Mouse (Mus musculus) kidney, postnatal 10 days (tissue): ENCODE measurements around the gene Cda.

Experiments used
- DNase-seq: peaks from one replicate; pipeline ENCODE4 v3.0.0; 2021; ENCODE audit warnings: mixed read lengths

The Cda gene

GRCm38 (mm10) chr4:138366561-138366960, 1.2 kb downstream of the Cda start:
- peak; percentile 37 for DNase-seq

DNA sequence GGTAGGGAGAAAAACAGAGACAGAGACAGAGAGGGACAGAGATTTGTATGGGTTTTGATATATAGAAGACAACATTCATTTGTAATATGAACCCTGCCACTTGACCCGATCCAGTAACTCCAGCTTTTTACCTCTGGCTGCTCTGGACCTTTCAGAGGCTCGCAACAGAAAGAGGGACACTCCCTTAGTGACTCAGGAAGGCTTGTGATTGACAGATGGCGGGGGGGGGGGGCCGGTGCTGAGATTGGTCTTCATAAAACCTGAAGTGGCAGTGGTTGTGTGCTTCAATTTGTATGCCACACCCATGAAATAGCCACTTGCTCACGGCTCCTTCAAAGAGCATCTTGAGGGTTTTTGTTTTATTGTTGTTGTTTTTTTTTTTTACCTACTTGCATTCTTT, 4.3 kb downstream of the Cda start:
- DNase-seq = no peak

- DNase-seq = no peak
These were observed 4.9 kb downstream of the Cda start for GRCm38 (mm10) chr4:138362883-138363282.

DNA sequence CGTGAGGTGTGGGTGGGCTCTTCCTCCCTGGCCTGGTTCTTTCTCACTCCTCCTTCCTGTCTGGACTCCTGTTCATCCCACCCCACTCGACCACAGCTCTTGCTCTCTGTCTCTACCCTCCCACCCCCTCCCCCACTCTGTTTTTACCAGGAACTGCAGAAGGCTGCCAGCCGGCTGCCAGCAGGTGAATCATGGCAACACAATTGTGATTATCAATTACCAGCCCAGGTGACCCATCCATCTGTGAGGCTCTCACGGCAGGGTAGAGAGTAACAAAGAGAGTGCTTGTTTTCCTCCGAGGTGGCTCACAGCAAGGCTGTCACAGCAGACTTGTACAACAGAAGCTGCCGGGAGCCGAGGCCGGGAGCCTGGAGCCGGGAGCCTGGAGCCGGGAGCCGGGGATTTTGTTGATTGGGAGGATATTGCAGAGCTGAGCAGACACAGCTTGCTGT, 6.4 kb downstream of the Cda start:
- no peak for DNase-seq

- DNase-seq = no peak
These were observed 9.6 kb downstream of the Cda start for GRCm38 (mm10) chr4:138358176-138358575.

GRCm38 (mm10) chr4:138356551-138356950, 11.2 kb downstream of the Cda start:
- DNase-seq = no peak

DNA sequence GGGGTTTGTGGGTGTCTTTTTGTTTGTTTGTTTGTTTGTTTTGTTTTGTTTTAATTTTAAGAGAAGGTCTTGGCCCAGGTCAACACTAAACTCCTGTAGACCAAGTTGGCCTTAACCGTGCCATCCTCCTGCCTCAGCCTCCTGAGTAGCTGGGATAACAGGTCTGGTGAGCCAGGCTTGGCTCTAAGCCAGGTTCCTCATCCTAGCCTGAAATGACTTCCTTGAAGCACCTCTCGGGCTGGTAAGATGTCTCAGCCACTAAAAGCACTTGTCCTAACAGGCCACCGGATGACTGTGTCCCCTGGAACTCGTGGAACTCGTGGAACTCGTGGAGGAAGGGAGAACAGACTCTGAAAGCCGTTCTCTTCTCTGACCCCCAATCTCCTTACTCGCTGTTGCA, 11.7 kb downstream of the Cda start:
- DNase-seq = no peak

GRCm38 (mm10) chr4:138355496-138355895, 12.3 kb downstream of the Cda start:
- no peak for DNase-seq

DNA sequence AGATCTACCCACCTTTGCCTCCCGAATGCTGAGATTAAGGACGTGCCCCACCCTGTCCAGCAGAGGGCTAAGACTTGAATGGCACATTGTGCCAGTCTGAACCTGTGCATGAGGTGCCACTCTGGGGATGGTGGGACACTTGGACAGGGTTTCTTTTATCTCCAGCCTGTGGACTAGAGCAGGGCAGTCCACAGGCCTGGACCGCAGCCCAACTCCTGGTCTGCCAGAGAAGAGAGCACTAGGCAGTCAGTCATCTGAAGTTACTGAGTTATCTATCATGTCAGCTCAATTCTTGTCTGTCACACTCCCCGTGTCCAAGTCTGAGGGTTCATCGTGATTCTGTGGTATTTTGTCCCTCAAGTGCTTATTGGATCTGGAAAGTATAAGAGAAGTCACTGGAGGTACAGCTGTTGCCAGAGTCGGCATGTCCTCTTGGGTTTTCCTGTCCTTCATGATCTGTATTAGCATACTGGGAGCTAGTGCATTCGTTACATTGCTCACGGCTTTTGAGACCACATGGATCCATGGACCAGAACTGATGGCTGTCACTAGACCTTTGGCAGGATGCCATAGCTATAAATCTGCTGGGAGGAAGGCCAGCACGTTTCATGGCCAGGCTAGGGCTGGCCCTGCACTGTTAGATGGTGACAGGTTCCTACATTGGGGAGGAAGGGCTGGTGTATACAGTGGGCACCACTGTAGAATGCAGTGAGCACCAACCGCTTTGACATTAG, 14.2 kb downstream of the Cda start:
- DNase-seq = peak; percentile 51

DNA sequence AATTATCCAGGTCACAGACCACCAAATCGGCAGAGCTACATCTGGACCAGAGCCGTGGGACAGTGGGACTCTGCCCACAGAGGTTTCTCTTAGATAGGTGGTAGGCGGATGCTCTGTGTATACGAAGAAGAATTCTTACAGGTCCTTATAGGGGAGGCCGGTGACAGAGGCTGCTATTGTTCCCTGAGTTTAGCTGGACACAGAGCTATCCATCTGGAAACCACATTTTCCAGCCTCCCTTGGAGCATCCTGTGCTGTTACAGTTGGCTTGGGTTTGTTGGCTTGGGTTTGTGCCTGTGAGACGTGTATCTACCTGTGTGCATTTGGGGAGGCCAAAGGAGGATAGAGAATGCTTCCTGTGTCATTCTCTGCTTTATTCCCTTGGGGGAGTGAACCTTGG, 15.1 kb downstream of the Cda start:
- no peak for DNase-seq

DNA sequence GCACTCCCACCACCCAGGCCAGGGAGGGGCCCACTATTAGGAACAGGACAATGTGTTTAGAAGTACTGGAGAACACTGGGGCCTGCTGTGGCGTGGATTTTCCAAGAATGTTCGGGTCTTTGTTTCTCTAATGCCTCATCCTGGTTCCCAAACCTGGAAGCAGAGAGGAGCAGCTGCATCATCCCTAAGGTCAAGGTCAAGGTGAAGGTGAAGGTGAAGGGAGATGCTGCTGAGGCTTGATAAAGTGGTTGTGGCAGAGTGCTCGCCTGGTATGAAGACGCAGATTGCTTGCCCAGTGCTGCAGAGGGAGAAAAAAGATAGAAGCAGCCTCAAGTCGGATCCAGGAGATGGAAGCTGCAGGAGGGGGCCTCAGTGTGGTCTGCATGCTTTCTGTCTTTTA, 16.0 kb downstream of the Cda start:
- no peak for DNase-seq

GRCm38 (mm10) chr4:138348716-138349115, 19.1 kb downstream of the Cda start:
- no peak for DNase-seq

- no peak for DNase-seq
These were observed 20.5 kb downstream of the Cda start for GRCm38 (mm10) chr4:138347280-138347679.

GRCm38 (mm10) chr4:138344891-138345545, 22.8 kb downstream of the Cda start:
- DNase-seq = peak; percentile 48

GRCm38 (mm10) chr4:138343341-138343837, 24.4 kb downstream of the Cda start:
- DNase-seq = peak; percentile 51

GRCm38 (mm10) chr4:138342778-138343177, 25.0 kb downstream of the Cda start:
- peak; percentile 74 for DNase-seq

GRCm38 (mm10) chr4:138342048-138342447, 25.7 kb downstream of the Cda start:
- DNase-seq = no peak

DNA sequence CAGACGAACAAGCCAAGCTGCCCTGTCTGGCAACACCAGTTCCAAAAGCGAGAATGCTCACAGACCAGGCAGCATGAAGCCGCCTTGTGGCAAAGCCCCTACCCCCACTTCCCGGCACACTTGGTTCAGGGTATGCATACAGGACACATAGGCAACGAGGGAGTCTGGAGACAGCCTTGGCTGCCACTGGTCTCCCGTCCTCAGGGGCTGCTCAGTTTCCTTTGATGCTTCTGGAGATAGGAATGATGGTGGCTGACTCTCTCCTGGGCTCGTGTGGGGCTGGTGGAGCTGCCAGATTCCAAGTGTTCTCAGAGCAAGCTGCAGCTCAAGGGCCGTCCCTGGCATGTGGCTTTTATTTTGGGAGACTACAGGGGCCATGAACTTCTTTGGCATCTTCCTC, 26.4 kb downstream of the Cda start:
- DNase-seq = no peak

- peak; percentile 70 for DNase-seq
These were observed 27.8 kb downstream of the Cda start for GRCm38 (mm10) chr4:138339963-138340362.

DNA sequence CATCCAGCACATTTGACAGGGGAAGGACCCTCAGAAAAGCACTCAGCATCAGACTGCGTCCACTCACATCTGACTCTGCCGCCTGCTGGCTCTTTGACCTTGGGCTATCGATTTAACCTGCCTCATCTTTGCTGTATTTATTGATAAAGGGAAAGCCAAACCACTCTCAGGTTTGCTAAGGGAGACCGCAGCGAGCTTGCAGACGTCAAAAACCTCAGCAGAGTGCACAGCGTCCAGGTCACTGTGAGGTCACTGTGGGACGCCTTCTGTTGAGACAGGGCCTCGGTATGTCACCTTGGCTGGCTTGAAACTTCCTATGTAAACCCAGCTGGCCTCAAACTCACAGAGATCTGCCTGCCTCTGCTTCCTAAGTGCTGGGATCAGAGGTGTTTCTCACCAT, 30.5 kb downstream of the Cda start:
- no peak for DNase-seq

DNA sequence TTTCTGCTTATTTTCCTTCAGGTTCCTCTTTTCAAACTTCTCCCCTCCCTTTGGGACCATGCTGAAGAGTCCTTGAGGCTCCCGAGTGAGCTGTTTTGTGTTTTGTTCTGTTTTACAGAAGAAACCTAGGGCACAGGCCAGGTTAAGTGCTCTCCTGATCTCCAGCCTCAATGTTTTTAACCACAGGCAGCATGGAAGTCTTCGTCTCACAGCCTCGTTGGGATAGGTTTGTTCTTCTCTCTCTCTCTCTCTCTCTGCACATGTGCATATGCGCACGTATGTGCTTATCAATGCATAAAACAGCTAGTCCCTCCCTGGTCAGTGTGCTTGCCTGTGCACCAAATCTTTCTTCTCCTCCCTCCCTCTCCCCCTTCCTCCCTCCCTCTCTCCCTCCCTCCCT, 30.9 kb downstream of the Cda start:
- DNase-seq = no peak

DNA sequence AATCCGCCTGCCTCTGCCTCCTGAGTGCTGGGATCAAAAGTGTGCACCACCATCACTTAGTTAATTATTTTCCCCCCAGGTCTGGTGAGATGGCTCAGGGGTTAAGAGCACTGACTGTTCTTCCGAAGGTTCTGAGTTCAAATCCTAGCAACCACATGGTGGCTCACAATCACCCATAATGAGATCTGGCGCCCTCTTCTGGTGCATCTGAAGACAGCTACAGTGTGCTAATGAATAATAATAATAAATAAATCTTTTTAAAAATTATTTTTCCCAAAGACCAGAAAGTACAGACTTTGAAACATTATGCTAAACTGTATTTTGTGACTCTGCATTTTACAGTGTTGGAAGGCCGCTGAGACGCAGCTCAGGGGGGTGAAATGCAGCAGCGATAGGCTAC, 32.1 kb downstream of the Cda start:
- no peak for DNase-seq

DNA sequence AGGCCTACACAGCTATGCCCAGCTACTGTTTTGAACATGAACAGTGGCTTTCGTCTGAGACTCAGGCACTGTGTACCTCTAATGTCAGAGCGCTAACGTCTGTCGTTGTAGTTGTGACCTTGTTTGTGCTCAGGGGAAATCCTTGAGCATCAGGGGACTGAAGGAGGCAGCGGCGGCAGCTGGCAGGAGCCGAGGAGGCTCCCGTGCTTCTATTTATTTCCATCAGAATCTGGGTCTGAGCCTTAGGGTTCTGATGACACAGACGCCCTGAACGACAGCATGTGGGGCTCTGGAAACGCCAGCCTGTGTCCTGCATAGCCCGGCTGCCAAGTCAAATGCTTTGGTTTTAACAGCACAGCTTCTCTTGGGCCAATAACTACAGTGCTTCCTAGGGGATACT, 32.8 kb downstream of the Cda start:
- DNase-seq = no peak

- DNase-seq = no peak
These were observed 34.7 kb downstream of the Cda start for GRCm38 (mm10) chr4:138333135-138333534.
